Mouse (Mus musculus): Measurements from ENCODE around the gene Susd4. TPM values are rescaled to one million over a fixed set of nuclear protein-coding genes. Genes with fewer than 3 reads are reported as not detected.

Susd4 gene
- polyA plus RNA-seq, 1 experiment from 2014 or later: 30.0 TPM

DNA sequence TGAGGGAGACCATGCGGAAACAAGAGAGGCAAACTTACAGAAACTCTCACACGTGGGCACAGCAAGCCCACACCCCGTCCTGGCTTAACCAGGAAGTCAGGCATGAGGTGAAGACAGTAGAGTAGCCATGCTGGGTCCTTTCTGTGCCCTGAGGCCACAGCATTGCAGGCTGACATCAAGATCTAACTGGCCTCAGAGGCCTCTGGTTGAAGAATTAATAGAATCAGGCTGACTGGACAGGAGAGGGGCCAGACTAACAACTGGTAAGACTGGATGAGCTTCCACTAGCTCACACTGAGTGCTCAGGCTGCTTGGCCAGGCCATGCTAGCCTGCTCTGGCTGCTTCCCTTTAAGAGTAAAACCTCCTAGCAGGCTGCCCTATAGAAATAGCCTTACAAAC lies 145.4 kb downstream of the Susd4 start:
- Histone ChIP-seq H3K9me3 (ENCODE audit: control insufficient read depth, low read length) (0 out of 2 replicates have a peak, but pooled peaks cover 2% of the 10 kb centered on the region), H3K27ac (ENCODE audit: low read depth, low read length) (no peak overlapping the region), H3K4me1 (ENCODE audit: control insufficient read depth, insufficient read depth, low read length) (peaks cover 6% of the 10 kb centered on the region), H3K27me3 (ENCODE audit: control insufficient read depth, insufficient read depth, low read length) (no peaks in the 10 kb centered on the region), H3K4me2 (ENCODE audit: low read depth) (no peak overlapping the region), H3K36me3 (ENCODE audit: control insufficient read depth, insufficient read depth, low read length) (no peaks in the 10 kb centered on the region), H3K4me3 (ENCODE audit: low read depth, low read length) (no peak overlapping the region), H3K9ac (ENCODE audit: low read length) (no peak overlapping the region)
- DNase-seq (ENCODE audit: low spot score) (no peak), ATAC-seq (ENCODE audit: insufficient read depth, low FRiP score, low TSS enrichment) (no peak)
- WGBS: 61% methylated on average over 3 of the region's 3 CpGs

DNA sequence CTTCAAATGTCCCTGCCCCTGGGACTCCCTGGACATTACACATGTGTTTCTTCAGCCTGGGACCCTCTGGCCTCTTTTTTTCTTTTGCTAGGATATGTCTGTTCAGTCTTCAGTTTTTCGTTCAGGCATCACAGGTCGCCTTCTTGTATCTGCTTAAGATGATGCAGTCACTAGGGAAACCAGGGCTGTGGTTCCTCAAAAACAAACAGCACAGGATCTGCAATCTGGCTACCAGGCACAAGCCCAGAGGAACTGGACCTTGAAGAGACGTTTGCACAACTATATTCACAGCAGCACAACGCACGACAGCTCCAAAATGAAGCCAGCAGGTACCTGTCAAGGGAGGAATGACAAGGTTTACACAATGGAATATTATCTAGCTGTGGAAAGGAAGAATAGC lies 145.9 kb downstream of the Susd4 start:
- H3K27ac ChIP-seq (ENCODE audit: low read depth, low read length): no peak overlapping the region
- H3K9ac ChIP-seq (ENCODE audit: low read length): no peak overlapping the region
- no peaks in the 10 kb centered on the region for H3K36me3 ChIP-seq (ENCODE audit: control insufficient read depth, insufficient read depth, low read length)
- H3K27me3 ChIP-seq (ENCODE audit: control insufficient read depth, insufficient read depth, low read length): no peaks in the 10 kb centered on the region
- no peak overlapping the region for H3K4me2 ChIP-seq (ENCODE audit: low read depth)
- no peak overlapping the region for H3K4me3 ChIP-seq (ENCODE audit: low read depth, low read length)
- ATAC-seq (ENCODE audit: insufficient read depth, low FRiP score, low TSS enrichment) (no peak), DNase-seq (ENCODE audit: low spot score) (no peak)
- H3K9me3 ChIP-seq (ENCODE audit: control insufficient read depth, low read length): 0 out of 2 replicates have a peak, but pooled peaks cover 2% of the 10 kb centered on the region
- WGBS: 83% methylated on average over 5 of the region's 5 CpGs
- H3K4me1 ChIP-seq (ENCODE audit: control insufficient read depth, insufficient read depth, low read length): peaks cover 6% of the 10 kb centered on the region

DNA sequence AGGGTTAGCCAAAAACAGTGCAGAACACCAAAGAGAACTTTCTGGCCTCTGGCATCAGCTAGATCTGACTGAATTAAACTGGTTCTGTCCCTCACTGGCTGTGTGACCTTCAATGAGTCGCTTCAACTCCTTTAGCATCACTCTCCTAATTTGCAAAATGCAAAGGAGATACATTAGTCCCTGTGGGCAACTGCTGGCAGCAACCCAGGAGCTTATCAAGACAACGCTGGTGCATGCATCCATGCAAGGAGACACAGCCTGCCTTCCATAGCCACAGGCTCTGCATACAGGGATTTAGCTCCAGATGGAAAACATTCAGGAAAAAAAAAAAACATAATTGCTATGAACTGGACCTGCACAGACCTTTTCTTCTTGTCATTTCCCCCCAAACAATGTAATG lies 148.9 kb downstream of the Susd4 start:
- WGBS: 82% methylated on average over 2 of the region's 2 CpGs
- Histone ChIP-seq H3K27ac (ENCODE audit: low read depth, low read length) (no peak overlapping the region), H3K9me3 (ENCODE audit: control insufficient read depth, low read length) (0 out of 2 replicates have a peak, but pooled peaks cover 2% of the 10 kb centered on the region), H3K27me3 (ENCODE audit: control insufficient read depth, insufficient read depth, low read length) (no peaks in the 10 kb centered on the region), H3K4me1 (ENCODE audit: control insufficient read depth, insufficient read depth, low read length) (peaks cover 6% of the 10 kb centered on the region), H3K4me2 (ENCODE audit: low read depth) (no peak overlapping the region), H3K36me3 (ENCODE audit: control insufficient read depth, insufficient read depth, low read length) (no peaks in the 10 kb centered on the region), H3K4me3 (ENCODE audit: low read depth, low read length) (no peak overlapping the region), H3K9ac (ENCODE audit: low read length) (no peak overlapping the region)
- no peak for ATAC-seq (ENCODE audit: insufficient read depth, low FRiP score, low TSS enrichment)
- no peak for DNase-seq (ENCODE audit: low spot score)

DNA sequence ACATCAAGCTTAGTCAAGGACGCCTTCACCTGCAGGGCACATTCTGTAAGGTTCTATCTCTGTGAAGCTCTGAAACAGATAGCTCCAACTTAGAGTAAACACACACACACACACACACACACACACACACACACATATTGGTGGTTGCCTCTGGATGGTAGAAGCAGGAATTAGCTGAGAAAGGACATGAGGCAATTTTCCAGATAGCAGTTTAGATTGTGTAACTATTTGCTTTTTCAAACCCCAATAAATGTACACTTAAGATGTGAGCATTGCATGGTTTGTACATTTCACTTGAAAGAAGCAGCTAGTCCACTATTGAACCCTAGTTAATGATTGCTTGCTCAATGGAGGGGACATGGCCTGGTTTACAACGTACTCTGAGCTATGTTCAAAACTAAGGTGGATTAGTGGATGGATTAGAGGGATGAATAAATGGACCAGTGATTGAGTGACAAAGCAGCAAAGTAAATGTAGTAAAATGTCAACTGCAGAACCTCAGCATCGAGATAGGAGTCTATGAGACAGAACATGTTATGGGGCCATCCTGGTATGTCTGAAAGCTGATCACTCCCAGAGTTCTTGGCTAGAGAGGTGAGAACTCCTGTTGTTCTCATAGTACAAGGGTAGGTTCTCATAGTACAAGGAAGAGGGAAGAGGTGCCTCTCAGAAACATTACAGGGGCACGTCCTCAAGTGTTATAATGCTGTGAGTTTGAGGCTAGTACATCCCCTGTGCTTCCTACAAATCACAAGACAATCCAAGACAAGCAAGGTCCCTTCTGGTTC lies 150.7 kb downstream of the Susd4 start:
- Histone ChIP-seq H3K9me3 (ENCODE audit: control insufficient read depth, low read length) (0 out of 2 replicates have a peak, but pooled peaks cover 2% of the 10 kb centered on the region), H3K27ac (ENCODE audit: low read depth, low read length) (no peak overlapping the region), H3K4me1 (ENCODE audit: control insufficient read depth, insufficient read depth, low read length) (0 out of 2 replicates have a peak, but pooled peaks cover 4% of the 10 kb centered on the region), H3K4me3 (ENCODE audit: low read depth, low read length) (no peak overlapping the region), H3K9ac (ENCODE audit: low read length) (no peak overlapping the region), H3K27me3 (ENCODE audit: control insufficient read depth, insufficient read depth, low read length) (no peaks in the 10 kb centered on the region), H3K4me2 (ENCODE audit: low read depth) (no peak overlapping the region), H3K36me3 (ENCODE audit: control insufficient read depth, insufficient read depth, low read length) (no peaks in the 10 kb centered on the region)
- ATAC-seq (ENCODE audit: insufficient read depth, low FRiP score, low TSS enrichment) (no peak), DNase-seq (ENCODE audit: low spot score) (no peak)
- WGBS: 78% methylated on average over 4 of the region's 4 CpGs

DNA sequence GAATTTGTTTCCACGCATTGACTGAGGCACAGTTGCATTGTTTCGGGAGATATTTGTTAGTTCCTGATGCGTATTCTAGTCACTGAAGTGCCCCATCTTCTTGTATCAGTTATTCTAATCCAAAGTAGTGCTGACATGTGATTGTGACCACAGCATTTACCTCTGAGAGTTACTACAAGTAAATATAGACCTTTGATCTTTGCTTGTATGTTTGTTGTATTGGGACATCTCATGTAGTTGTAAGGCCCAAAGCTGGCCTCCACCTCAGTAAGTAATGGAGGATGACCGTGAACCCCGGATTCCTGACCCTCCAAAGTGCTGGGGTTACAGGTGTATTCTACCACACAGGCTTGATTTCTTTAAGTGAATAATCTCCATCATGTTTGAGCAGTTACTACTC lies 152.5 kb downstream of the Susd4 start:
- Histone ChIP-seq H3K9ac (ENCODE audit: low read length) (no peak overlapping the region), H3K36me3 (ENCODE audit: control insufficient read depth, insufficient read depth, low read length) (no peaks in the 10 kb centered on the region), H3K27me3 (ENCODE audit: control insufficient read depth, insufficient read depth, low read length) (no peaks in the 10 kb centered on the region), H3K4me3 (ENCODE audit: low read depth, low read length) (no peak overlapping the region), H3K4me2 (ENCODE audit: low read depth) (no peak overlapping the region), H3K9me3 (ENCODE audit: control insufficient read depth, low read length) (0 out of 2 replicates have a peak, but pooled peaks cover 2% of the 10 kb centered on the region), H3K4me1 (ENCODE audit: control insufficient read depth, insufficient read depth, low read length) (0 out of 2 replicates have a peak, but pooled peaks cover 4% of the 10 kb centered on the region), H3K27ac (ENCODE audit: low read depth, low read length) (no peak overlapping the region)
- WGBS: 94% methylated on average over 5 of the region's 5 CpGs
- DNase-seq (ENCODE audit: low spot score): no peak
- no peak for ATAC-seq (ENCODE audit: insufficient read depth, low FRiP score, low TSS enrichment)

DNA sequence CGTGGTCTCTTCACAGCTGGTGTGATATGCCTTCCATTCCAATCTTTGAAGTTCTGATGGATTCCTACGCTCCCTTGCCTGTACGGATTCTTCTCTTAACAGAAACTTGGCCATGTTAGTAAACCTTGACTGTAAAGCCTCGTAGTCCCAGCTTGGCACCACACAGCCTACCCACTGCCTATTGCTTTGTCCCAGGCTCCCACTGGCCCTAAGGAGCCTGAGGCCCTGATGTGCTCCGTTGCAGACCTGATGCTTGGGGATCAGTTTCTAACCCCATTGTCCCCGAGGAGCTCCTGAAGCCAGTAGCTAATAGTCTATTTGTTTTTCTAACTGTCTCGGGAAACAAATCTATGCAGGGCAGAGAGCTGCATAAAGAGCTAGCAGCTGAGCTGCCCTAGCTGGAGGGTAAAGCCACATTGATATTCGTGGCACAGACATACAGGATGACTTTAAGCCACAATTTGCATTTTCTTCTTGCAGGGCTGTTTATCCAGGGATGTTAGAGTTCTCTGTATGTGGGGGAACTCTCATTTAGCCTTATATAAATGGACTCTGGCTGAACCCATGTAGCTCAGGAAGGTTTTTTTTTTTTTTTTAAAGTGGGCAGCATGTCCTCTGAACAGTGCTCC lies 155.2 kb downstream of the Susd4 start:
- Histone ChIP-seq H3K4me3 (ENCODE audit: low read depth, low read length) (no peak overlapping the region), H3K27ac (ENCODE audit: low read depth, low read length) (no peak overlapping the region), H3K4me1 (ENCODE audit: control insufficient read depth, insufficient read depth, low read length) (peaks cover 7% of the 10 kb centered on the region; the same call in 1 of the 2 replicates), H3K9ac (ENCODE audit: low read length) (no peak overlapping the region), H3K9me3 (ENCODE audit: control insufficient read depth, low read length) (no peaks in the 10 kb centered on the region), H3K4me2 (ENCODE audit: low read depth) (no peak overlapping the region), H3K36me3 (ENCODE audit: control insufficient read depth, insufficient read depth, low read length) (no peaks in the 10 kb centered on the region), H3K27me3 (ENCODE audit: control insufficient read depth, insufficient read depth, low read length) (no peaks in the 10 kb centered on the region)
- 41% methylated on average over 8 of the region's 8 CpGs for WGBS
- ATAC-seq (ENCODE audit: insufficient read depth, low FRiP score, low TSS enrichment): no peak
- DNase-seq (ENCODE audit: low spot score): peak; percentile 14

DNA sequence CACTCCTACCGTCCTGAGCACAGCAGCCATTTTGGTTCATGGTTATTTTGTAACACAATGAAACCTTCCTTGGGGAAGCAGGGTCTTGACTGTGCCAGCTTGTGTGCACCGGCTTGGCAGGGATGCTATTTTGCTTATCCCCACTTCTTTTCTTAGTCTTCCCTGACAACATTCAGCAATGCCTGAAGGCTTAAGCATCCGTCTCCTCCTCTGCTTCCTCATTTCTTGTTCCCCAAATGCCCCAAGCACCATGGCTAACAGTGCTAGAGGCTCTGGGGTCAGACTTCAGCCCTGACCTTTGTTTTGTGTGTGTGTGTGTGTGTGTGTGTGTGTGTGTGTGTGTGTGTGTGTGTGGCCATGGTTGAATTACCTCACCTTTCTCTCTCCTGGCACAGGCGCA lies 159.2 kb downstream of the Susd4 start:
- Histone ChIP-seq H3K9me3 (ENCODE audit: control insufficient read depth, low read length) (no peaks in the 10 kb centered on the region), H3K27ac (ENCODE audit: low read depth, low read length) (no peak overlapping the region), H3K36me3 (ENCODE audit: control insufficient read depth, insufficient read depth, low read length) (no peaks in the 10 kb centered on the region), H3K27me3 (ENCODE audit: control insufficient read depth, insufficient read depth, low read length) (no peaks in the 10 kb centered on the region), H3K4me3 (ENCODE audit: low read depth, low read length) (no peak overlapping the region), H3K4me1 (ENCODE audit: control insufficient read depth, insufficient read depth, low read length) (peaks cover 7% of the 10 kb centered on the region; the same call in 1 of the 2 replicates), H3K9ac (ENCODE audit: low read length) (no peak overlapping the region), H3K4me2 (ENCODE audit: low read depth) (no peak overlapping the region)
- WGBS: 69% methylated on average over 4 of the region's 4 CpGs
- ATAC-seq (ENCODE audit: insufficient read depth, low FRiP score, low TSS enrichment) (no peak), DNase-seq (ENCODE audit: low spot score) (no peak)

DNA sequence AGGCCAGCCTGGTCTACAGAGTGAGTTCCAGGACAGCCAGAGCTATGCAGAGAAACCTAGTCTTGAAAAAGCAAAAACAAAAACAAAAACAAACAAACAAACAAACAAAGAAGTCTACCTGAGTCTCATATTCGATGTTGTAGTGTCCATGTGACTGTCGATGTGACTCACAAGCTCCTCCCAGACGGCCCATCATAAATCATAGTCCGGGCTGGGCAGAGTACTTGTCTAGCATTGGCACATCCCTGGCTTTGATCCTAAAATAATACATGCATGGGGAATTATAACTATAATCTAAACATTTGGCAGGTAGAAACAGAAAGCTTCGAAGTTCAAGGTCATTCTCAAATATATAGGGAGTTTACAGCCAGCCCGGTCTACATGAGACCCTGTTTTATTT lies 162.8 kb downstream of the Susd4 start:
- Histone ChIP-seq H3K36me3 (ENCODE audit: control insufficient read depth, insufficient read depth, low read length) (no peaks in the 10 kb centered on the region), H3K27ac (ENCODE audit: low read depth, low read length) (no peak overlapping the region), H3K9me3 (ENCODE audit: control insufficient read depth, low read length) (no peaks in the 10 kb centered on the region), H3K9ac (ENCODE audit: low read length) (no peak overlapping the region), H3K4me1 (ENCODE audit: control insufficient read depth, insufficient read depth, low read length) (peaks cover 3% of the 10 kb centered on the region; the same call in 1 of the 2 replicates), H3K4me2 (ENCODE audit: low read depth) (no peak overlapping the region), H3K27me3 (ENCODE audit: control insufficient read depth, insufficient read depth, low read length) (no peaks in the 10 kb centered on the region), H3K4me3 (ENCODE audit: low read depth, low read length) (no peak overlapping the region)
- WGBS: 93% methylated on average over 6 of the region's 6 CpGs
- DNase-seq (ENCODE audit: low spot score) (no peak), ATAC-seq (ENCODE audit: insufficient read depth, low FRiP score, low TSS enrichment) (no peak)

Data from neural tube, embryonic 11.5 days (tissue).